Mouse (Mus musculus) lung, postnatal 25 days (tissue): Measurements from ENCODE around the gene Hhat.

Experiments
- DNase-seq: peaks from one replicate; pipeline ENCODE4 v3.0.0; 2022; ENCODE audit warnings: low spot score

The Hhat gene

GRCm38 (mm10) chr1:192744880-192745239, 26.2 kb downstream of the Hhat start:
- no peak for DNase-seq

- no peak for DNase-seq
These were observed 28.4 kb downstream of the Hhat start for GRCm38 (mm10) chr1:192742394-192743251.

GRCm38 (mm10) chr1:192741896-192742295, 29.1 kb downstream of the Hhat start:
- DNase-seq = no peak

- DNase-seq = no peak
These were observed 34.5 kb downstream of the Hhat start for GRCm38 (mm10) chr1:192736524-192736923.

- no peak for DNase-seq
These were observed 35.0 kb downstream of the Hhat start for GRCm38 (mm10) chr1:192736002-192736426.

GRCm38 (mm10) chr1:192730517-192730916, 40.5 kb downstream of the Hhat start:
- DNase-seq = no peak

GRCm38 (mm10) chr1:192726996-192727624, 43.9 kb downstream of the Hhat start:
- peak; percentile 41 for DNase-seq

GRCm38 (mm10) chr1:192722147-192722546, 48.9 kb downstream of the Hhat start:
- peak; percentile 42 for DNase-seq

- DNase-seq = no peak
These were observed 50.9 kb downstream of the Hhat start for GRCm38 (mm10) chr1:192720156-192720555.

GRCm38 (mm10) chr1:192711779-192712348, 59.2 kb downstream of the Hhat start:
- peak; percentile 22 for DNase-seq

GRCm38 (mm10) chr1:192700339-192701073, 70.5 kb downstream of the Hhat start:
- DNase-seq = no peak

- DNase-seq = no peak
These were observed 71.9 kb downstream of the Hhat start for GRCm38 (mm10) chr1:192699101-192699500.

GRCm38 (mm10) chr1:192696371-192696863, 74.6 kb downstream of the Hhat start:
- no peak for DNase-seq

GRCm38 (mm10) chr1:192693644-192694043, 77.4 kb downstream of the Hhat start:
- no peak for DNase-seq

- no peak for DNase-seq
These were observed 78.0 kb downstream of the Hhat start for GRCm38 (mm10) chr1:192692982-192693381.

GRCm38 (mm10) chr1:192682219-192682951, 88.6 kb downstream of the Hhat start:
- no peak for DNase-seq

GRCm38 (mm10) chr1:192677236-192677635, 93.8 kb downstream of the Hhat start:
- DNase-seq = no peak

- DNase-seq = no peak
These were observed 107.4 kb downstream of the Hhat start for GRCm38 (mm10) chr1:192663608-192664007.

GRCm38 (mm10) chr1:192663092-192663491, 107.9 kb downstream of the Hhat start:
- no peak for DNase-seq

GRCm38 (mm10) chr1:192661612-192662011, 109.4 kb downstream of the Hhat start:
- DNase-seq = no peak

- DNase-seq = peak; percentile 1
These were observed 113.6 kb downstream of the Hhat start for GRCm38 (mm10) chr1:192657417-192657816.
